In genomic region chr5:148990891-148991311, GRCm38 (mm10) we compare ENCODE assay signal across 13 mouse cellular contexts. TPM values are rescaled to one million over a fixed set of nuclear protein-coding genes. Genes with fewer than 3 reads are reported as not detected.
A peak's percentile ranks its signal among the peaks of the same experiment; 100 is the strongest.
DNase-seq lines count a peak whose midpoint lies in the region; ATAC-seq and TF ChIP-seq lines count a peak whose summit lies in the region.
"Had no signal": no experiment of that assay in that cellular context is flagged by ENCODE, and none has a peak within 500 bp of the region (broad histone marks: within the 10 kb centered on the region; RNA-seq: fewer than 3 reads in every experiment).

No protein-coding gene starts in this region.

- H3K27ac ChIP-seq in lung, postnatal 0 days (ENCODE audit: low read length) = peak overlapping the region; percentile 47; the same call in 1 of the 2 replicates
- peak overlapping the region; percentile 77 for H3K27ac ChIP-seq in heart, embryonic 15.5 days
- H3K27ac ChIP-seq in kidney, postnatal 0 days = peak overlapping the region; percentile 85
- H3K27ac ChIP-seq in stomach, embryonic 15.5 days = peak overlapping the region; percentile 33; the same call in 1 of the 2 replicates
- H3K27ac ChIP-seq: embryonic facial prominence, embryonic 12.5 days had no signal

- WGBS in lung, postnatal 0 days = 60% methylated on average over 12 of the region's 12 CpGs
- WGBS in heart, embryonic 15.5 days = 41% methylated on average over 12 of the region's 12 CpGs
- 24% methylated on average over 12 of the region's 12 CpGs for WGBS in kidney, postnatal 0 days
- WGBS in stomach, embryonic 15.5 days = 65% methylated on average over 12 of the region's 12 CpGs

- TF ChIP-seq CTCF in lung, postnatal 0 days (IDR thresholded peaks at IDR 0.05) = no peak
- TF ChIP-seq CTCF in kidney, postnatal 0 days (IDR thresholded peaks at IDR 0.05; ENCODE audit: low read depth) = no peak

- intact Hi-C loops in gastrocnemius, postnatal 14 days (cut with DNase I; ENCODE audit: low total_unique reads) = no loop called here

- no peaks in the 10 kb centered on the region for H3K4me1 ChIP-seq in lung, postnatal 0 days (ENCODE audit: insufficient read depth, low read depth, low read length)
- peaks cover 20% of the 10 kb centered on the region for H3K4me1 ChIP-seq in heart, embryonic 15.5 days (replicated peaks)
- H3K4me1 ChIP-seq in kidney, postnatal 0 days (replicated peaks; ENCODE audit: insufficient read depth, low read length) = peaks cover 12% of the 10 kb centered on the region; the same call in 1 of the 2 replicates
- 0 out of 2 replicates have a peak, but pooled peaks cover 2% of the 10 kb centered on the region for H3K4me1 ChIP-seq in stomach, embryonic 15.5 days

- no peak for TF ChIP-seq EP300 in lung, postnatal 0 days (IDR thresholded peaks at IDR 0.05)

- no peak for ATAC-seq in lung, postnatal 0 days
- ATAC-seq in heart, embryonic 15.5 days (replicated peaks; ENCODE audit: insufficient number of reproducible peaks, insufficient read depth, low FRiP score, low read depth) = no peak
- no peak for ATAC-seq in kidney, postnatal 0 days (replicated peaks; ENCODE audit: low FRiP score, low read depth)
- no peak for ATAC-seq in stomach, embryonic 15.5 days (ENCODE audit: insufficient read depth, low FRiP score, low read depth)
- no peak for ATAC-seq in cerebellum, adult (ENCODE audit: insufficient number of reproducible peaks, low FRiP score, low TSS enrichment)

- no peak overlapping the region for H3K9ac ChIP-seq in lung, postnatal 0 days (replicated peaks; ENCODE audit: low read depth)
- H3K9ac ChIP-seq in heart, embryonic 15.5 days = peak overlapping the region; percentile 36; the same call in 1 of the 2 replicates
- H3K9ac ChIP-seq in kidney, postnatal 0 days (ENCODE audit: low read depth, low read length) = peak overlapping the region; percentile 35; the same call in 1 of the 2 replicates
- H3K9ac ChIP-seq in stomach, embryonic 15.5 days = no peak overlapping the region
- H3K9ac ChIP-seq: embryonic facial prominence, embryonic 12.5 days; neural tube, embryonic 12.5 days had no signal

- no peak overlapping the region for H3K4me2 ChIP-seq in lung, postnatal 0 days (replicated peaks; ENCODE audit: low read depth, low read length)
- H3K4me2 ChIP-seq in heart, embryonic 15.5 days = peak overlapping the region; percentile 42
- peak overlapping the region; percentile 25 for H3K4me2 ChIP-seq in kidney, postnatal 0 days (ENCODE audit: low read length)
- H3K4me2 ChIP-seq in stomach, embryonic 15.5 days = no peak overlapping the region
- H3K4me2 ChIP-seq: embryonic facial prominence, embryonic 12.5 days; neural tube, embryonic 12.5 days had no signal

- H3K27me3 ChIP-seq in lung, postnatal 0 days (replicated peaks; ENCODE audit: insufficient read depth, low read length) = no peaks in the 10 kb centered on the region
- H3K27me3 ChIP-seq in heart, embryonic 15.5 days = no peaks in the 10 kb centered on the region
- no peaks in the 10 kb centered on the region for H3K27me3 ChIP-seq in kidney, postnatal 0 days (ENCODE audit: insufficient read depth, low read length)
- H3K27me3 ChIP-seq in stomach, embryonic 15.5 days (replicated peaks) = no peaks in the 10 kb centered on the region
- H3K27me3 ChIP-seq: embryonic facial prominence, embryonic 12.5 days; megakaryocyte, embryonic 14.5 days; neural tube, embryonic 12.5 days had no signal

- H3K36me3 ChIP-seq in lung, postnatal 0 days (ENCODE audit: insufficient read depth, low read length) = no peaks in the 10 kb centered on the region
- no peaks in the 10 kb centered on the region for H3K36me3 ChIP-seq in heart, embryonic 15.5 days
- no peaks in the 10 kb centered on the region for H3K36me3 ChIP-seq in kidney, postnatal 0 days (ENCODE audit: insufficient read depth, low read length)
- no peaks in the 10 kb centered on the region for H3K36me3 ChIP-seq in stomach, embryonic 15.5 days
- H3K36me3 ChIP-seq: embryonic facial prominence, embryonic 12.5 days; neural tube, embryonic 12.5 days had no signal

- H3K9me3 ChIP-seq in lung, postnatal 0 days (ENCODE audit: low read length) = 0 out of 2 replicates have a peak, but pooled peaks cover 3% of the 10 kb centered on the region
- no peaks in the 10 kb centered on the region for H3K9me3 ChIP-seq in heart, embryonic 15.5 days (replicated peaks)
- H3K9me3 ChIP-seq in kidney, postnatal 0 days (replicated peaks; ENCODE audit: low read length) = no peaks in the 10 kb centered on the region; the same call in 1 of the 2 replicates
- H3K9me3 ChIP-seq in stomach, embryonic 15.5 days = no peaks in the 10 kb centered on the region

- H3K4me3 ChIP-seq in lung, postnatal 0 days (ENCODE audit: low read depth, low read length) = no peak overlapping the region
- no peak overlapping the region for H3K4me3 ChIP-seq in heart, embryonic 15.5 days
- H3K4me3 ChIP-seq in kidney, postnatal 0 days (replicated peaks; ENCODE audit: low read depth, low read length) = no peak overlapping the region
- no peak overlapping the region for H3K4me3 ChIP-seq in stomach, embryonic 15.5 days (replicated peaks)
- H3K4me3 ChIP-seq: embryonic facial prominence, embryonic 12.5 days; megakaryocyte, embryonic 14.5 days; neural tube, embryonic 12.5 days had no signal

- DNase-seq in lung, postnatal 0 days (ENCODE audit: low spot score) = peak; percentile 51
- DNase-seq in lung, postnatal 36 days = no peak
- DNase-seq in kidney, postnatal 0 days (ENCODE audit: low spot score) = peak; percentile 72
- DNase-seq in gastrocnemius, postnatal 14 days = no peak
- DNase-seq in right cerebral cortex, adult 18-20 months = no peak
- DNase-seq: gastrocnemius, postnatal 10 days; spleen, adult 18-20 months had no signal

RNA-seq across cellular contexts. Expression of gene Gm42791, which starts 4.0 kb away (rescaled TPM):
- polyA plus RNA-seq in lung, postnatal 0 days (2015; fragmentation: Nextera tagmentation; extraction: Ambion mirVana) = 0.78 and 1.2 TPM in 2 replicates
- 2.1 and 2.6 TPM in 2 replicates for polyA plus RNA-seq in heart, embryonic 15.5 days (2015; fragmentation: Nextera tagmentation; extraction: Ambion mirVana)
- polyA plus RNA-seq in kidney, postnatal 0 days (2015; fragmentation: Nextera tagmentation; extraction: Ambion mirVana) = 0.22 TPM in 1 of 2 replicates, not detected in the other
- polyA plus RNA-seq in stomach, embryonic 15.5 days (2015; fragmentation: Nextera tagmentation; extraction: Ambion mirVana) = 0.67 and 0.80 TPM in 2 replicates
- 1 to 10 TPM; 1.1 to 1.5 TPM for total RNA-seq in gastrocnemius, postnatal 14 days (2021)

Comparison
In these comparisons a context has a peak if more than half of its experiments do, and no peak if none do; other contexts are left out.
1. DNase-seq: peak in lung, postnatal 0 days (single experiment) and kidney, postnatal 0 days (single experiment); none in lung, postnatal 36 days (single experiment), gastrocnemius, postnatal 14 days (single experiment) and right cerebral cortex, adult 18-20 months (single experiment).
2. H3K27ac ChIP-seq: peak in every context shown above with its lines; median percentile 85 in kidney, postnatal 0 days; 77 in heart, embryonic 15.5 days; 47 in lung, postnatal 0 days; 33 in stomach, embryonic 15.5 days.
3. H3K4me2 ChIP-seq: peak in heart, embryonic 15.5 days (single experiment) and kidney, postnatal 0 days (single experiment); none in lung, postnatal 0 days (single experiment) and stomach, embryonic 15.5 days (single experiment).
4. H3K9ac ChIP-seq: peak in heart, embryonic 15.5 days (single experiment) and kidney, postnatal 0 days (single experiment); none in lung, postnatal 0 days (single experiment) and stomach, embryonic 15.5 days (single experiment).